8 mouse cellular contexts compared by ENCODE assay signal in the genomic region with DNA sequence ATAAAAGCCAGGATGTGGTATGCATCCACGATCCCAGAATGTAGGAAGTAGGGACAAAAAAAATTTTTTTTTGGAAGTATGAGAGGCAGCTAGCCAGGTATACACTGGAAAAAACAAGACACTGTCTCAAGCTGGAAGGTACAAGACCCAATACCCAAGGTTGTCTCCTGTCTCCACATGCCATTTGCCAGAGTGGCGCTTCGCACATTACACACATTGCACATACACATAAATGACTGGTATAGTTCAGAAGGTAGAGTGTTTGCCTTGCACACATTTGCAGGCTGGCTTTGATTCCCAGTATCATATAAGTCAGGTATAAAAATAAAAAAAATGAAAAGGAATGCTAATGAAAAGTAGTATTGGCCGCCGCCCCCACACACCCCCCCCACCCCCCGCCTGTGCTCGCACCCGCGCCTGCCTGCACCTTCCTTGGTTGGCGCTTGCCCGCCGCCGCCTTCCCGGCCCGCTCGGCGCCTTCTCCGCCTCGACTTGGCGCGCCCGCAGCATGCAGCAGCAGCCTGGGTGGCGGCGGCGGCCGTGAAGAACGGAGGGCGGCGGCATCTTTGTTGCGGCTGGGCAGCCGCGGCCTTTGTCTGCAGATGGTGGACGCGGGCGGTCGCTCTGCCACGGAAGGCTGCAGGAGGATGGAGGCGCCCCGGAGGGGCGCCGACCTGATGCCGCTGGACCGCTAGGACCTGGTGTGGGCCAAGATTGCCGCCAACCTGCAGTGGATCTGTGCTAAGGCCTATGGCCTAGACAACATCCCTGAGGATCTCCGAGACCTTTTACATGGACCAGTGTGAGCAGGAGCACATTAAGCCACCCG.
DNase-seq lines count a peak whose midpoint lies in the region; ATAC-seq lines count a peak whose summit lies in the region.

No protein-coding gene starts in this region.

- H3K27me3 ChIP-seq in lung, embryonic 15.5 days, result 0 out of 2 replicates have a peak, but pooled peaks cover 3% of the 10 kb centered on the region
- 0 out of 2 replicates have a peak, but pooled peaks cover 2% of the 10 kb centered on the region for H3K27me3 ChIP-seq in heart, embryonic 16.5 days (ENCODE audit: control insufficient read depth, insufficient read depth, low read length)
- H3K27me3 ChIP-seq in midbrain, embryonic 11.5 days (ENCODE audit: control insufficient read depth, insufficient read depth, low read length), result peaks cover 4% of the 10 kb centered on the region; the same call in 1 of the 2 replicates

- no peaks in the 10 kb centered on the region for H3K9me3 ChIP-seq in lung, embryonic 15.5 days
- H3K9me3 ChIP-seq in heart, embryonic 16.5 days (replicated peaks; ENCODE audit: control insufficient read depth, low read length), result no peaks in the 10 kb centered on the region
- no peaks in the 10 kb centered on the region for H3K9me3 ChIP-seq in midbrain, embryonic 11.5 days (ENCODE audit: control insufficient read depth, low read length)

- no peak for DNase-seq in lung, postnatal 25 days (ENCODE audit: low spot score)
- DNase-seq in cerebellum, postnatal 36 days, result peak; percentile 32 to 38
- peak; percentile 92 for DNase-seq in midbrain, embryonic 11.5 days (ENCODE audit: low spot score, missing footprints)
- no peak for DNase-seq in thymus, postnatal 36 days
- DNase-seq in spleen, adult 12 weeks (ENCODE audit: low spot score), result no peak

- 10% methylated on average over 46 of the region's 46 CpGs for WGBS in lung, embryonic 15.5 days
- 12% methylated on average over 46 of the region's 46 CpGs for WGBS in heart, embryonic 16.5 days
- WGBS in midbrain, embryonic 11.5 days, result 9% methylated on average over 46 of the region's 46 CpGs

- no peak overlapping the region for H3K27ac ChIP-seq in lung, embryonic 15.5 days
- no peak overlapping the region for H3K27ac ChIP-seq in heart, embryonic 16.5 days (ENCODE audit: low read length)
- no peak overlapping the region for H3K27ac ChIP-seq in midbrain, embryonic 11.5 days (ENCODE audit: low read depth, low read length)

- H3K9ac ChIP-seq in lung, embryonic 15.5 days, result peak overlapping the region; percentile 35
- peak overlapping the region; percentile 64 for H3K9ac ChIP-seq in heart, embryonic 16.5 days (ENCODE audit: low read length)
- H3K9ac ChIP-seq in midbrain, embryonic 11.5 days (ENCODE audit: low read length), result peak overlapping the region; percentile 71

- 0 out of 2 replicates have a peak, but pooled peaks cover 4% of the 10 kb centered on the region for H3K36me3 ChIP-seq in lung, embryonic 15.5 days
- H3K36me3 ChIP-seq in heart, embryonic 16.5 days (ENCODE audit: control insufficient read depth, insufficient read depth), result no peaks in the 10 kb centered on the region
- H3K36me3 ChIP-seq in midbrain, embryonic 11.5 days (ENCODE audit: control insufficient read depth, insufficient read depth, low read length), result no peaks in the 10 kb centered on the region; the same call in 1 of the 2 replicates

- H3K4me3 ChIP-seq in lung, embryonic 15.5 days, result peak overlapping the region; percentile 31
- H3K4me3 ChIP-seq in heart, embryonic 16.5 days (ENCODE audit: low read length), result peak overlapping the region; percentile 48
- peak overlapping the region; percentile 26 for H3K4me3 ChIP-seq in midbrain, embryonic 11.5 days (ENCODE audit: low read depth, low read length)

- peak overlapping the region; percentile 68 for H3K4me2 ChIP-seq in lung, embryonic 15.5 days
- H3K4me2 ChIP-seq in heart, embryonic 16.5 days (ENCODE audit: low read depth, low read length), result peak overlapping the region; percentile 77
- peak overlapping the region; percentile 51 for H3K4me2 ChIP-seq in midbrain, embryonic 11.5 days

- H3K4me1 ChIP-seq in lung, embryonic 15.5 days, result peaks cover 11% of the 10 kb centered on the region
- peaks cover 3% of the 10 kb centered on the region for H3K4me1 ChIP-seq in heart, embryonic 16.5 days (ENCODE audit: control insufficient read depth, insufficient read depth, low read length)
- H3K4me1 ChIP-seq in midbrain, embryonic 11.5 days (ENCODE audit: control insufficient read depth, insufficient read depth, low read length), result no peaks in the 10 kb centered on the region; the same call in 1 of the 2 replicates

- ATAC-seq in lung, embryonic 15.5 days (ENCODE audit: borderline replicate concordance, extremely low read depth, low FRiP score, low TSS enrichment), result peak; percentile 52; the same call in 1 of the 2 replicates
- no peak for ATAC-seq in heart, embryonic 16.5 days (replicated peaks; ENCODE audit: extremely low read depth, insufficient read depth, low FRiP score)
- ATAC-seq in midbrain, embryonic 11.5 days (ENCODE audit: low FRiP score), result peak; percentile 64
- no peak for ATAC-seq in activated CD4-positive, CD25-positive, alpha-beta regulatory T cell, adult 4 months

Comparison
In these comparisons a context has a peak if more than half of its experiments do, and no peak if none do; other contexts are left out.
1. ATAC-seq: peak in lung, embryonic 15.5 days (single experiment) and midbrain, embryonic 11.5 days (single experiment); none in heart, embryonic 16.5 days (single experiment) and activated CD4-positive, CD25-positive, alpha-beta regulatory T cell, adult 4 months (single experiment).
2. DNase-seq: peak in cerebellum, postnatal 36 days (2 of 2) and midbrain, embryonic 11.5 days (single experiment); none in lung, postnatal 25 days (single experiment), thymus, postnatal 36 days (0 of 2) and spleen, adult 12 weeks (single experiment).
3. Peak in every context shown above with its lines, with median percentiles within 50 percentile points of each other: H3K4me2 ChIP-seq, H3K4me3 ChIP-seq and H3K9ac ChIP-seq.